Mouse (Mus musculus) kidney, postnatal 14 days (tissue): ENCODE results near the gene Spata2.

Experiments
- DNase-seq: peaks from one replicate; pipeline ENCODE4 v3.0.0; 2022; ENCODE audit warnings: mixed read lengths

Spata2 gene

DNA sequence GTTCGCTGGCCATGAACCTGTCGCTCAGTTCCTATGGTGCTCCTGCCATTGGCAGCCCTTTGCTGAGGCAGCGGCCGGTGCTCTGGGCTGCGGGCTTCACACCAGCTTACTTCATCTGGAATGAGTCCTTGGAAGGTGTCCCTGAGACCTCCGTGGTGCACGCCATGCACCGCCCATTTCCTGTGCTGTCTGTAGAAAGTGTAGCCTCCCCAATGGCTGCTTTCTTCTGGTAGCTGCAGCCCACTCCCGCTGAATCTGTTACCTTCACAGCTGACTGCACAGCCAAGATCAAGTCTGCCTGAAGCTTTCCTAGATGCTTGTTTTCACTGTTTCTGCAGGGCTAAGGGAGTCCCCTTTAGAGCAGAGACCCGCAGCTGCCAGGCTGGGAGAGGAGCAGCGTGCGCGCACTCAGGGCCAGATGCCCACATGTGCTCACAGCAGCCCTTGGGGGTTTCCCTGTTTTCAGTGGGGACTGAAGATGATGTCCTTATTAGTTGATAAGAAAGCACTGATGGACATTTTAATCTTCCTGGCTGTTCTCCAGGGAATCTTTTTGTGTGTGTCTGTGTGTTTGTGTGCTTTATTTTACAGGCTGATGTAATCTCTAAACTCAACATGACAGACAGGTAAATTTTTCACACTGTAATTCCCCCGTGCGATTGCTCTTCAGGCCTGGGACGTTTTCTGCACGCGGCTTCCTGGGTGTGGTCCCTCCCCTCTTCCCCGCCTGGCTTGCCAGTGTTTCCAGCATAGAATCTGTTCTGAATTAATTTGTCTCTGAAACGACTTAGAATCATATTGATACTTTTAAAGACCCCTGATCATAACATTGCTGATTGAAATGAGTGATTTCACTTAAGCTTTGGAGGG, 46.5 kb downstream of the Spata2 start:
- DNase-seq: peak; percentile 56

DNA sequence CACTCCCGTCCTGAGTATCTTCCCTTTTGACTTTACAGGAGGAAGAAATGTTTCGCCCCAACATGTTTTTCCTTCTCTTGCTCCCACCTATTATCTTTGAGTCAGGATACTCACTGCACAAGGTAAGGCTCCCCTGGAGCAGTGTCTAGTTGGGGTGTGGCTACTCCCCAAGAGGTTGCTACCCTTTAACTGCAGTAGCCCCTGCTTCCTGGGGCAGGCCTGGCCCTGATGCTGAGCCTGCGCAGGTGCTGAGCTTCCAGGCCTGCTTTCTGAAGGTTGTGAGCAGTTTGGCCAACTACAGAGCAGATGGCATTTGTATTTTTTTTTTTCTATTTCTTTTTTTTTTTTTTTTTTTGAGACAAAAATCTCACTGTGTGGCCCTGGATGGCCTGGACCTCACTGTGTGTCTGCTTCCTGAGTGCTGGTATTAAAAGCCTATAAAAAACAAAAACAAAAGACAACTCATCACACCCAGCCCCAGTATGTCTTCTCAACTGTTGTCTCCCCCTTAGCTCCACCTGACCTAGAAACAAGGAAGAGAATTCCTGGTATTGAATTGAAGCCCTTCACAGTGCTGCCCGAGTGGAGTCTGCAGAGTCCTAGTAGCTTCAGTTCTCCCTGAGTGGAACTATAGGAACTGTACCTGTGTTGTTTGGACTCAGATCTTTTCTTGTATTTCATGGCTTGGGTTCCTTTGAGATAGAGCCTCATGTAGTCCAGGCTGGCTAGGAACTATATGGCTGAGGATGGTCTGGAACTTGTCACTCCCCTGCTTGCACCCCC, 49.1 kb downstream of the Spata2 start:
- no peak for DNase-seq

DNA sequence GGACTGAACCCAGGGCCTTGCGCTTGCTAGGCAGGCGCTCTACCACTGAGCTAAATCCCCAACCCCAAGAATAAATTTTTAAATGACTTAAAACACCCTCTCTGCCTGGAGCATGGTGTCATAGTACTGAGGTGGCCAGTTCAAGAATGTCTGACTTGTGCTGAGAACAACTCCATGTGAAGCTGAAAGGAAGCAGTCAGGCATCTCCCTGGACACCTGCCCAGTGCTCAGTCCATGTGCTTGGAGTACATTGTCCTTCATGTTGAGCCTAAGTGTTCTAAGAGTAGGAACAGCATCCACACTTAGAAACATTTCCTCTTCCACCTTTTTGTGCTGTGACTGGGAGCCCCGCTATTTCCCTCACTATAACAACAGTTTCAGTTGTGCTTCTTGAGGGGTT, 53.3 kb downstream of the Spata2 start:
- DNase-seq: peak; percentile 77

DNA sequence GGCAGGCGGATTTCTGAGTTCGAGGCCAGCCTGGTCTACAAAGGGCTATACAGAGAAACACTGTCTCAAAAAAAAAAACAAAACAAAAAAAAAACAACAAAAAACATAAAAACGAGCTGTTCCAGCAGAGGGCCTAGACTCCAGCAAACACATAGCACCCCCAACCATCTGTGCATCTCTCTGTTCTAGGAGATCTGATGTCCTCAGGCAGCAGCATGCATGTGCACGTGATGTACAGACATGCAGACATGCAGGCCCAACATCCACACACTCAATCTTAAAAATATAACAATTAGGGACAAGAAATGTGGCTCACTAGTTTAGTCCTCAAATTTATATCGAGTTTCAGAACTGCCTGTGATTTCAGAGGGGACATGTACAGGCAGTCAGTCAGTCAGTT, 56.3 kb downstream of the Spata2 start:
- no peak for DNase-seq

DNA sequence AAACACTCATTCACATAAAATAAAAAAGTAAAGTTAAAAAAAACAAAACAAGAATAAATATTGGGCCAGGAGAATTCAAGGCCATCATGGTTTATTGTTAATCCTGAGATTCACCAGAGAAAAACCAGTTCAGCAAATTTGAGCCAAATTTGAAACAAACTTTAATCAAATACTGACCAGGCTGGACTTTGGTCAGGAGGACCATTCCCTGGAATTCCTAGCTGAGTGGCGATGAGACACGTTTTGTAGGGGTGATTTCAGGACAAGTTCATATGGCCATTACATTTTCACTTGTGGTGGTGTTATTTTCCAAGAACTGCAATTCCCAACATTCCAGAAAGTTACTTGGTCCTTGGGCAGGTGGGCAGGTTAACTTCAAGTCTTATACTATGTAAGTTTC, 57.1 kb downstream of the Spata2 start:
- DNase-seq: peak; percentile 64

DNA sequence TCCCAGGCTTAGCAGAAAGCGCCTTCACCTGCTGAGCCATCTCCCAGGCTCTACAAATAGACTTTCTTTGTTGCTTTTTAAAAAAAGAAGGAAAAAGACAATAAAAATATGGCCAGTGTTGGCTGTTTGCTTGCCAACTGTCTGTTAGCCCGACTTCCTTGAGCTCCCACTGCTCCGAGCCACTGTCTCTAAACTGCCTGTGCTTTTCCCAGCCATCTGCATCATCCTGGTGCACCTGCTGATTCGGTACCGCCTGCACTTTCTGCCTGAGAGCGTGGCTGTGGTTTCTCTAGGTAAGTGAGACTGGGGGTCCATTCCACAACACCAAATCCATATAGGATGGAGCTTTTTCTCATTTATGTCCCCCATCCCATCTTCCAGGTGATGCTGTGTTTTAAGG, 58.1 kb downstream of the Spata2 start:
- DNase-seq: no peak

DNA sequence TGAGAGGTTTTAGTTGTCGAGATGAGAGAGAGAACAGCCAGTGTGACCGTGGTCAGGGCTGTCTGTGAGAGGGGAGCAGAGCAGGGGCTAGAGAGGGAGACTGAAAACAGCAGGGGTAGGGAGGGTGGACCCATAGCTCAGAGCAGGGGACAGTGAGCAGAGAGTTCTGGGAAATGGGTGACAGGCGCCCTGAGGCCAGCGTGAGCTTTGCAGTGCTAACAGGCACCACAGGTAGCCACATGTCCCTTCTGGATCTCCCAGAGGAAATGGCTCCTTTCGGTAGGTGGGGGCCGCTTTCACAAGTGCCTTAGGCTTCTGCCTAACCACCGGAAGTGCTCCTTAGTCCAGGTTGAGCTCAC, 61.3 kb downstream of the Spata2 start:
- no peak for DNase-seq
